Mouse (Mus musculus): ENCODE data around the gene Tenm4. TPM values are rescaled to one million over a fixed set of nuclear protein-coding genes. Genes with fewer than 3 reads are reported as not detected.

Gene Tenm4
- polyA plus RNA-seq, 2 experiments from 2014 or later: 0.45 TPM; not detected in 1

DNA sequence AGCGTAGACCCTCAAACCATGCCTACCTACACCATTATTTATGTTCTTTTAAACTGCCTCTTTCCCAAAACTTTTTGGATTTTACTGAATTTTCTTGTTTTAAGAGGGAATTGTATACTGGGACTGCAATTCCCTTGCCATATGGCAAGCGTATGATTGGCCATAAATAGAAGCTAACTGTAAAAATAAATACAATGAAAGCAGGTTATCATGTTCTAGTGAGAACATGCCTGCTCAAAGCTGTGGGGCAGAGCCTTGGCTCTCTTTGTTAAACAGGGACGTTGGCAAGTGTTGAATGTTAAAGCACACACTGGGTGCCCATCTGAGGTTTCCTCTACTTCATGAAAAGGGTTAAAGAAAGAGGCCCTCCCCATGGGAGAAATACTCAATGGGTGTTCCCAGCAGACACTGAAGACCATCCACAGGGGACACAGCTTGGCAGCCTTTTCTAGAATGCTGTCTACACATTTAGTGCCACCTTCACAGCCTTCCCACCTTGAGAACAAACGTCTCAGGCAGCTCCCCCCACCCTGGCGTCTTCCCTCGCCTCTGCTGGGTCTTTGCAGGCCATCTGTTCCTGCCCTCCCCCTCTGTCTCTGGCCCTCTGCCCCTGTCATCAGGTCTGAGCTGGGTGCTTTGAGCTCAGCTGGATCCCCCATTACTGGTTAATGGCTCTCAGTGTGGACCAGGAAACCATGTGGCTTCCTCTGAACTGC is 480.7 kb downstream of the Tenm4 start:
- ATAC-seq: no peak

DNA sequence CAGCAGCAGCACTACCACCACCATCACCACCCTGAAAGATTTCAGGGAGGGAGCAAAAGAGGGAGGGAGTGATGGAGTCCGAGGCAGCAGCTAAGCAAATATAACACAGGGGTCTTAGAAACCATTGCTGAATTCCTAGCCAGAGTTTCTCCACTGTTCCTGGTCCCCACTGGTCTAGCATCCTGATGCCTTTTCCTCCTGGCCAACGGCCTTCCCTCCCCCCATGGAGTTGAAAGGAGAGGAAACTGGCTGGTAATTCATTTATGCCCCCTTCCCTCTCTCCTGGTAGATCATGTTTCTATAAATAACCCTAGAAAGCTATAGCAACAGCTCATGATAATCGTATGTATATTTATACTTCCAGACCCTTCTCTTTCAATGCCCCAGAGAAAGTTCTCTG is 481.8 kb downstream of the Tenm4 start:
- no peak for ATAC-seq

DNA sequence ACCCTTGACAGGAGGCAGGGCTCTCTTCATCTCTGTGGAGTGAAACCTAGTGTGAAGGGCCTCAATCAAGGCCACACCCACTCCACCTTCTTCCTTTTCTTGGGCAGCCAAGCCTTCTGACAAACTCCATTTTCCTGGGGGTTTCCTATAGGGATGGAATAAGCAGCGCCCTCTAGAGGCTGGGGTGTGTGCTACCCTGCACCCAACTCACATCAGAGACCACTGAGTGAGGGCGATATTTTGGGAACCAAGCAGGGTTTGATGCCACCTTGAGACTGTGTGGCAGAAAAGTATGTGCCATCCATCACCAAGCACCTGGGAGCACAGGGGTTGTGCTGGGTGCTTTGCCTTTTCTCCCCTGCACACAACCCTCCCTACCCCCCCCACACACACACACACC is 483.2 kb downstream of the Tenm4 start:
- ATAC-seq: no peak

DNA sequence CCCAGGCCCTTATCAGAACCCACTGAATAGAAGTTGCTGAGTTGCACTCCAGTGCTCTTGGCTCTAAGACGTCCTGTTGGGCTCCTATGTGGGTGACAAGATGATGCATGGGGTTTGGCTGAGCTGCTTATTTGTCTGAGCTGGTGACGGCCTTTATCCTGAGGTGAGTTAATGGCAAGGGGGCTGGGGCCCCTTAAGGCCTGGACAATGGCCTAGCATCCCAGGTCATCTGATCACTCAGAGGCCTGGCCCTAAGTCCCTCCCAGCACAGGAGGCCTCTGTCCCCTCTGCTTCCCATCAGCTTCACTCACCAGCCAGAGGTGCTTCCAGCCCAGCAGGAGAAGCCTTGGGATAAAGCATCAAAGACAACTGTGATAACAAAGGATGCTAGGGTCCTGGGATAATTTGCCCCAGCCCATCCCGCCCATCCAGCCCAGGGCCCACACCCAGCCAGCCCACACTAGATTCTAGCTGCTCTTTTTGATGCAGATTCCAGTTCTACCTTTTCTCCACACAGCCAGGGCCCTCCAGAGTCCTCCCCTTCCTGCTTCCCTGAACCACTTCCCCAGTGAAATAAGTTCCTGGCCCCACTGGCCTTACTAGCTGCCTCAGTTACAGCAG is 484.2 kb downstream of the Tenm4 start:
- ATAC-seq: no peak

DNA sequence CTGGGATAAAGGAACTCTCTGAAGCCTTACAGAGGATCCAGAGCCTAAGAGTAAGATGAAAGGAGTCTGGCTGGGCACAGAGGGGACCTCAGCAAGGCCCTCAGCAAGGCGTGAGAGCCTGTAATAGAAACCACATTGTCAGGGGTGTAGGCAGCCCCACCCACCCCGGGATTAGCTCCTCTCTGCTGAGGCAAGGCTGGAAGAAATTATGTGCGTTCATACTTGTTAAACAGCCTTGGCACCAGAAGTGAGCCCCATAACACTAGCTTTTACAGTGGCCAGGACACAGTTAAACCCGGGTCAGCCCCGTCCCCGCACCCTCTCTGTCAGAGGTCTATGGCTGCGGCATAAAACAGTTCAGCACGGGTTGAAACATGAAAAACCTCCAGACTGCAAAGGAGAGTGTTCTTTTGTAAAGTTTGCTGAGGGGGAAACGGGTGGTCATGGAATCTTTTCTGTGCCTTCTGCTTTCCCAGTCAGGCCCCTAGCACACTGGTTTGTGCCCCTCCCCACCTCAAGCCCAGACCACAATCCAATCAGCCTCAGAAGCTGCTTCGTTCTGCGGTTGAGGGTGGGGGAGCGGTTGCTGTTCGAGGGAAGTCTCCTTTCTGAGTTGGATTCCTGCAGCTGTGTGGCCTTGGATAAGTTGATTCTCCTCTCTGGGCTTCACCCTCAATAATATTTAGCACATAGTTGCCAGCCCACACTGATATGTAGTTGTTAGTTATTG is 486.2 kb downstream of the Tenm4 start:
- ATAC-seq: no peak

DNA sequence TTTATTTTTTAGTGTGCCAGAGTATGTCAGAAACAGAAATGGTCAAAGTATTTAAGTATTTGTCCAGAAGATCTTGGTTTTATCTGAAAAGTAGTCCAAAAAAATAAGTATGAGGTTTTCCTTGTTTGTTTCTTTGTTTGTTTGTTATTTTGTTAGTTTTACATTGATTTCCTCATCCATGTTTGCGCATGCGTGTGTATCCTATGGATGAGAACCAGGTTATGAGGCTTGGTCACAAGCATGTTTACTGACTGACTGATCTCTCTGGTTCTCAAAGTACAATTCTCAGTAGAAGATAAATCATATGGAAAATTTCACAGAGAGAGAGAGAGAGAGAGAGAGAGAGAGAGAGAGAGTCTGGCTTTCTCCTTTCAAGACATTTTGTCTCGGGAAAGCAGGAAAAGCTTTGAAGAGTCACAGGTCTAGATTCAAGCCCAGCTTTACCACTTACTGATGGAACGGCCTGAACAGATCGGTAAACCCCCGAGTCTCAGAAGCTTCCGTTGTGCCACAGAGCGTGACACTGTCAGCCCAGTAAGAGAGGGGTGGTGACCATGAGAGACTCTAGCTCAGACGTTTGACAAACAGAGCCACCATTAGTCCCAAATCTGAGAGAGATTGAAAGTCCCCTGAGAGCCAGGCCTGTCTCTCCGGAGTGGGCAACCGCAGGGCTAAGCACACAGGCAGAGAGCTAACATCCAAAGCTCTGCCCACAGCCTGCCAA is 487.0 kb downstream of the Tenm4 start:
- ATAC-seq: no peak

DNA sequence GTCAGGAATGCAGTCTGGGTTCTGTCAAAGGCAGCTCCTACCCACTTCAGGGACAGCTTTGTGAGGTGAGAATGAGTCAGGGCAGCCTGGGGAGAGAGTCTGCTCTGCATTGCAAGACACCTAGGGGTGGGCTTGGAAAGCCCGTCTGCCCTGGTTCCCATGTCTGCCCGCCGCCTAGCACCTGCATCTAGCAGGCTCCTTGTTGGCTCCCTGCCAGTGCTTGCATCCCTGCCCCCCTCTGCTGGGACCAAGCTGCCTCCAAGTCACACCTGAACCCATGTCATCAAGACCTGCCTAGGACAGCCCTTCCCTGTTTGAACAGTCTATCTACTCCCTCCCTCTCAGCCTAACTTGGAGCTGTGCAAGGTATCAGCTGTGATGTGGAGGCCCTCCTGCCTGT is 489.9 kb downstream of the Tenm4 start:
- ATAC-seq: no peak

DNA sequence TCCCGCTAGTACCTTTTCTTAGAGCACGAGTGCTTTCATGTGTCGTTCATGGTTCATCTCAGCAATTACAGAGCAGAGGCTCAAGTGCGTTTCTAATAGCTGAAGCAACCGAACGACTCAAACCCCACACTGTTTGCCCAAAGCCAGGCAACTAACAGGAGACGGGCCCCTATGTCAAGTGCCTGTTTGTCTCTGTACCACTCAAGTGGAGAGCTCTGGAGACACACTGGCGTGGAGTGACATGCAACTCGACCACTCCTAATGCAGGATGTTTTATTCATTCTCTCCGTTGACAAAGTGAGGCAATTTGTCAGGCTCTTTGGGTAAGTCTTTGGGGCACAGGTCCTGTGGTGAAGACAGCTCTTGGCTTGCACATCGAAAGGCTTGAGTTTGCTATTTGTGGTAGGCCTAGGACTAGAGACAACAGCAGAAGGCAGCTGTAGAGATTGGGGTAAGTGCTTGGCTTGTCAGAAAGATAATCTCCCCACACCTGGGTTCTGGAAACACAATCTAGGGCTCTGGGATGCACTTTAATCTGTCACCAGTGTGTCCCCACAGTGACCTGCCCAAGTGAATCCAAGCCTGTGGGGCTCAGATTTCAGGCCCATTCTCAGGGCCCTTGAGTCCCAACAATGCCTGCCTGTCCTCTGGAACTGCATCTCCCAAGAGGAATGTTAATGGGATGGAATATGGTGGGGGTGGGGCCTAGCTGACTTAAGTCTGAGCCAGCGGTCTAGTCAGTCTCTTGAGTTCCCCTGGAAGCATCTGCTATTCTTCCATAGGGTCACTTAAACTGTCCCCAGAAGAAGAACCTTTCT is 490.5 kb downstream of the Tenm4 start:
- no peak for ATAC-seq

DNA sequence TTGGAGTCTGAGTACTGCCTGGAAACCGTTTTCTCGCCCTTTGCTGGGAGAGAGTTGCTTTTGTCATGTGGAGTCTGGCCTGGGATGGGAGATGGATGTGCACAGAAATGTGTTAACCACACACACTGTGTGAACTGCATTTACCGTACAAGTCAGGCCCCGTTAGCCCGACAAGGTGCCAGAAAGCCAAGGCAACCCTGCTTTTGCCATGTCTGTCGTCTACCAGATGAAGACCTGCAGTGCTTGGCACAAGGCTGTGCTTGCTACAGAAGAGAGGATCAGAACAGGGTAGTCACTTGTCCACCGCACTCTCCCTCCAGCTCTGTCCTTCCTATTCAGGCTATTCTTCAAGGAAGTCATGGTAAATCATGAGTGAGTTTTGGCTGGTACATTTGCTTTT is 492.3 kb downstream of the Tenm4 start:
- ATAC-seq: no peak

DNA sequence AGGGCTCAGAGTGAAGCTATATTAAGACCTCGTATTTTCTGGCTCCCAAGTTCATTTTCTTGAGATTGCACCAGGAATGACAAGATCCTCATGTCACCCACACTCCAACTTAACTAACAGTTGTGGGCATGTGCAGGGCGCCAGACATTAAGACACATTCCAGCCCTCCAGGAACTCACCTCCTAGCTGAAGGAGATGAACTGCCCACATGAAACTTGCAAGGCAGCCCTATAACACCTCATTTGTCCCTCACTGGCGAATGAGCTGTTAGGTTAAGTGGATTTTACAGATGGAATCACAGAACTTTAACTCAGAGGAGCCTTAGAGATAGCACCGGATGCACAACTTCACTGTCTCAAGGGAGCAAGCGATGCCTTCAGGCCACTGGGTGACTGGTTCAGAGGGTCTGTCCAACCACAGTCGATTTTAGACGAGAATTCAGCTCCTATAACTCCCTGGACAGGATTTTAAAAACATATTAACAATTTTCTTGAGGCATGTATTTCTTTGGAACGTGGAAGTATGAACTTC is 495.4 kb downstream of the Tenm4 start:
- no peak for ATAC-seq

DNA sequence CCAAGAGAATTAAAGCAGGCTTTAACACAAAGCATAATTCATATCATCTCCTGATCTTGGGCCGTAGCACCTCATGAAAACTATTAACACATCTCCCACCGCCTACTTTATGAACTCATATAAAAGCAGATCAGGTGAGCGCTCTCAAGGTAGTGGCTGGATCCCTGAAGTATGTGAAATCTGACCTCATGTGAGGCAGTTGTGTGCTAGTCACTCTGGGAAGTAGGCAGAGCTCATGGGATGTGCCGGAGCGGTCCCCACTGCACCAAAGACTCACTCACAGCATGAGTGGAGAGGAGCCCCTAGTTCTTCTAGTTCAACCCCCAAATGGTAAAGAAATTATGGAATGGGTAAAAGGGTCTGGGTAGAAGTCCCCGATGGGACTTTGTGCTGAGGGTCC is 496.6 kb downstream of the Tenm4 start:
- ATAC-seq: no peak

DNA sequence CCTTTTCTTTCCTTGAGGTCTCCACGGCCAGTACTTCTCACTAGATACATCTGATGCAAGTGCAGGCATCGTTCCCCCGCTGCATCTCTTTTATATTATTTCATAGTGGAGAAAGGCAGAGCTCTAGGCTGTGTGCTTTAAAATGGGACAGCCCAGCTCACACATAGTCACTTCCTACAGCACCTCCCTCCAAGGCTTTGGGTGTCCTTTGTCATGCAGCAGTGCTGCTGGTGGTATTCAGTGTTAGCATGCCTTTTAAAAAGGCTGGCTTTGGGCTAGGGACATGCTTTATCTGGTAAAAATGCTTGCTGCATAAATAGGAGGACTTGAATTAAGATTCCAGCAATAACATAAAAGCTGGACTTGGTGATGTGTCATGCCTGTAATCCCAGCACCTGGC is 499.0 kb downstream of the Tenm4 start:
- no peak for ATAC-seq

DNA sequence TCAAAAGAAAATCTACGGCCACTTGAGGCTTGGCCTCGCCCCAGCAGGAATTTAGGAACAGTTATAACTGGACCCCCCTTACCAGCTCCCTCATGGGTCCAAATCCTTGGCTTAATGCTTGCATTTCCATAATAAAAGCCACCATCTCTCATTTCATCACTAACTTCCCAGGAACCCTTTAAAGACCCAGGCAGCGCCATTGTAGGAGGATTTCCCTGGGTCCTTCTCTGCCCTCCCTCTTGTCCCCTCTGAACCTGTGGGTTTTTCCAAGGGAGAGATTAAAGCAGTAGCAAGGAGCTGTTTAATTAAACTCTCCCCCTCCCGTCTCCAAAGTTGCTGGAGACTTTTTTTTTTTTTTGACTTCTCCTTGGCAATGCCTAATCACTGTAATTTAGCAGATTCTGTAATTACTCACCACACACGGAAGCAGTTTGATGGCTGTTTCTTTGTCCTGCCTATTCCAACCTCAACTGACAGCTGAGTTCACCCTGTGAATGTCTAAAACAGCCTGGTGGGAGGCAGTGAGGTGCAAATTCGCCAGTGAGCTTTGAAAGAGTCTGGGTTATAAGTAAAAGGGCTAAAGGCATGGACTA is 501.4 kb downstream of the Tenm4 start:
- no peak for ATAC-seq

DNA sequence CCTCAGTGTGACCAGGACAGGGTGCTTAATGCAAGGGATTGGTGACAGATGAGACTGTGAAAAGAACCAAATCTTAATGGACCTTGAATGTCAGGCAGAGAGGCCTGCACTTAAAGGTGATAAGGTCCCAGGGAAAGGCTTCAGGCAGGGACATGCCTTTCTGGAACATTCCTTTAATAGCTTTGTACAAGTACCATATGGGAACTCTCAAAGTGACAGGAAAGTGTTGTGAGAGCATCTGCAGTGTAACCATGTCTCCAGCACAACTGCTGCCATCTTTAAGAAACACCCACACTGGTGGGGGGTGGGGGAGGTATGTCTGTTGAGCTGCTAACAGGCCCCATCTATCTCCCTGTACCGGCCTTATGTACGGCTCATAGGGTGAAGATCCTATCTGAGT is 506.0 kb downstream of the Tenm4 start:
- ATAC-seq: no peak

DNA sequence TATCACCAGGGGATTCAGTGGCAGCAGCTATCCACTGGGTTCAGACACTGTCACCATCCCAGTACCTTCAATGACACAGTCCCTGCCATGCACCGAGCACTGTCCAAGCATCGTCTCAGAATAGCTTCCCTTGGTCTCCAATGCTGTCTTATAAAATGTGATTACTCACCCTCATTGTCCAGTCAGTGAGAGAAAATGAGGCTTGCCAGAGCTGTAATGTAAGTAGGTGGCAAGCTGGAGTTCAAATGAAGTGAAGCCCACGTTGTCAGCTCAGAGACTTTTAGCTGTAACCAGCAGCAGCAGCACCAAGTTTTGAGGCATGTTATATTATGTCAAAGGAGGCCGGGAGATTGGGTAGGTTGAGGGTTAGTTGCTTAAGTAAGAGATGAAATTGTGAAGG is 507.2 kb downstream of the Tenm4 start:
- no peak for ATAC-seq

DNA sequence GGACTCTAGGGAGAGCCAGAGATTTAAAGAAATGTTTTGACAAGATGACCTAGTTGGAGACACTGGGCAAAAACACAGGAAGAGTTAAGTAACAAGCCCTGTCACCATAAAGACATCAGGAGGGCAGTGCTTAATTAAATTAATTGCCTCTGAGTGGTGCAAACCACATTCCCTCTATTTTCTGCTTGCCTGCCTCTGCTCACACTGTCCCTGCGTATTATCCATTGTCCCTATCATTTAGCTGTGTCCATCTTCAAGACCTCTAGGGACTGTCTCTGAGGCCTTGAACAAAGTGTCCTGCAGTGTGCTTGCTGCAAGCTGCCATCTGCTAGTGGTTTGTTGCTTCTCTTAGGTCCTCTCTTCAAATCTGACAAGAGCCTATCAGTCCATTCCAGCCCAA is 508.7 kb downstream of the Tenm4 start:
- no peak for ATAC-seq

DNA sequence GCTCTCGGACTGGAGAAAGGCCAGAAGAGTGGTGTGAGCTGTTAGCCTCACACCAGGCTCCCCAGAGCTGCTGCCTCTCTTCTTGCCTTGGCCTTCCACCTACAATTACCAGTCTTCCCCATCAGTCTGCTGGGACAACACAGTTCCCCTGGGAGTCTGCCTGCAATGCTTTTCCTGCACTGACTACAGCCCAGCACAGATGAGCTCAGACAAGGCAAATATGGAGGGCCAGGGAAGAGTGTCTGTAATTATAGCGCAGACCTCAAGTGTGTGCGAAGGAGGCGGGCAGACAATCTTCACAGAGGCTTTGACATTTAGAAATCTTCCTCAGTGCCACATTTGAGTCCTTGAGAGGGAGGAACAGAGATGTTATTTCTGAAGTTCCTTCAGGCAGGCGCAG is 509.4 kb downstream of the Tenm4 start:
- no peak for ATAC-seq

DNA sequence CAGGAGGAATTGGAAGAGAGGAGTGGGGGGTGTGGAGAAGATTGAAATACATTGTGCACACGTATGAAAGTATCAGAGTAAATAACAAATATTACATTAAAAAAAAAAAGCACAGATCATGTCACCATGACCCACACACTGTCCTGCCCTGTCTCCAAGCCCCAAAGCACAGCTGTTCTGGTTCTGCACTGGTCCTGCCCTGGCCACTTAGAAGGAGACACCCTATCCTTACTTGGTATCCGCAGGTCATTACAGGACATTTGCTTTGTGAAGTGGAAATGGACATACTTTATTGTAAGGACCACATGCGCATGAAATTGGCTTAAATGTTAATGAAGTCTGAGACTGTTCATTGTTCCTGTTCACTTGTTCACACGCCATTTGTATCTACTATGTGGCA is 510.8 kb downstream of the Tenm4 start:
- ATAC-seq: no peak

DNA sequence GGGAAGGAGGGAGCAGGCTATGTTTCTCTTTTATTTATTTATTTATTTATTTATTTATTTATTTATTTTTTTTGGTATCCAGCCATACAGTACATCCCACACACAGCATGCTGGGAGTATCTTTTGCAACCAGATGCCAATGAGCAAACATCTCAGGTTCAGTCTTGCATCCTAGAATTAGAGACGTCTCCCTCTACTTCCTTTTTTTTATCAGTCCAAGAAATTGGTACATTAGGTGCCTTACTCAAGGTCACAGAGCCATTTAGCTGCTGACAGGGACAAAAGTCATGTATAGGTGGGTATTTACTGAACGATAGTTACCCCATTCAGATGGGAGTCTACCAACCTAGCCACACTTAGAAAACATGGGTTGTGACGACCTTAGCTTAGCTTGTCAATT is 517.1 kb downstream of the Tenm4 start:
- no peak for ATAC-seq

DNA sequence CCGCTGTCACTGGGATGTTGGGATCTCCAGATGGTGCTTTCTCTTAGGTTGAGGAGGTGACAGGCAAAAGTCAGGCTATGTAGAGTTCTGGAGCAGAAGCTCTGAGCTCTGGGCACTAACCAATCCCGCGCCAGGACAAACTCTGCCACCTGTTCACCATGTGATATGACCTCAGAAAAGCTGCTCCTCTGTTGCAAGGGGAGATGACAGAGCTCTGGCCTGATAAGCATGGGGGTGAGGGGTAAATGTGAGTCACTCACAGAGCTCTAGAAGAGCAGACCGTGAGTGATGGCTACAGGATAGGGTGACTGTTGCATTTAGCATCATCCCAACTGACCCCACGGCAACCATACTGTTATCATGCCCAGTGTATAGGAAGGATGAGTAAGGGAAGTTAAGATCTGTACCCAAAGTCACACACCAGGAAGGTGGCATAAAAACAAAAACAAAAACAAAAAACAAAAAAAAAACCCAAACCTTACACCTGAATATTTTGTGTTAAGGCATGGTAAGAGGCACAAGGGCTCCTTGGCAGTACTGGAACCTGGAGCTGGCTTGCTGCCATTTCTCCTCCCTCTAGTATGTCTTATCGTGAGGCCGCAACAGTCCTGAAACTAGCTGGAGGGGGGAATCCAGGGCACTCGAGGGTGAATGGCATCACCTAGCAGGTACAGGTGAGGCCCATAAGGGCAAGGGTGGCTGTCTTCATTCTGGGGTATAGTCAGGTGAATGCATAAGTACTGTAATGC is 530.2 kb downstream of the Tenm4 start:
- ATAC-seq: no peak

DNA sequence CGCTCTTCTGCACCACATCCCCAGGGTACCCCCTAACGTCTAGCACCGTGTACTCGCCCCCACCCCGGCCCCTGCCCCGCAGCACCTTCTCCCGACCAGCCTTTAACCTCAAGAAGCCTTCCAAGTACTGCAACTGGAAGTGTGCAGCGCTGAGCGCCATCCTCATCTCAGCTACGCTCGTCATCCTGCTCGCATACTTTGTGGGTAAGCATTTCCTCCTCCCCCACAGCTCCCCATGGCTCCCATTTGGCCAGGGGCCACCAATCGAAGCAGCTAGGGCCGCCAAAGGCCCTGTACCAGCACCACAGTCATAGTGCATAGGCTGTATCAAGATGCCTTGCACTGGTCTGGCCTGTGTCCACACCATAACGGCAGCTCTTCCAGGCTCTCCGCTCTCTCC is 532.9 kb downstream of the Tenm4 start:
- ATAC-seq: no peak

Measured in activated CD4-positive, CD25-positive, alpha-beta regulatory T cell, adult 4 months (primary cell).